Mouse (Mus musculus) left cerebral cortex, postnatal 10 days (tissue): Measurements from ENCODE around the gene Rhou. TPM values are rescaled to one million over a fixed set of nuclear protein-coding genes. Genes with fewer than 3 reads are reported as not detected.

Source experiments
- DNase-seq, 2 experiments: peaks; one replicate each; pipeline ENCODE4 v3.0.0; 2021 to 2022; ENCODE audit warnings: low spot score in 2 of 2, mixed read lengths in 1 of 2; ENCODE audit errors: extremely low spot score in 1 of 2
- intact Hi-C: fragments of 180-260 bp; cut with DNase I; formaldehyde crosslinking; loops from one replicate; pipeline ENCODE4 v1.15.1; 2025
- total RNA-seq, 2 experiments: library from RNA; stranded (reverse); gene quantifications; 2 replicates each; pipeline ENCODE4 v1.2.3; 2021

Gene Rhou
- total RNA-seq, 2 experiments from 2014 or later = 55.4 to 56.1 TPM

GRCm38 (mm10) chr8:123645229-123645628 lies 8.5 kb upstream of the Rhou start:
- no peak for DNase-seq
- intact Hi-C loops = no loop called here

- intact Hi-C loops = no loop called here
- no peak for DNase-seq
These were observed 5.2 kb upstream of the Rhou start for GRCm38 (mm10) chr8:123648245-123649170.

- no peak for DNase-seq
- intact Hi-C loops = no loop called here
These were observed 4.2 kb upstream of the Rhou start for GRCm38 (mm10) chr8:123649483-123649882.

- DNase-seq = no peak
- intact Hi-C loops = loop anchor here (2.0 to 5.0 kb wide), 3 partner anchors 76 to 133 kb away; no protein-coding TSS in a partner anchor
These were observed 2.2 kb upstream of the Rhou start for GRCm38 (mm10) chr8:123651390-123652098.

GRCm38 (mm10) chr8:123652641-123653040 lies 1.1 kb upstream of the Rhou start:
- DNase-seq = no peak
- intact Hi-C loops = loop anchor here (2.0 to 5.0 kb wide), 3 partner anchors 75 to 132 kb away; no protein-coding TSS in a partner anchor

GRCm38 (mm10) chr8:123653994-123654569 lies 353 bp downstream of the Rhou start:
- intact Hi-C loops = loop anchor here (2.0 to 5.0 kb wide), 3 partner anchors 73 to 131 kb away; no protein-coding TSS in a partner anchor
- DNase-seq = peak in 1 of 2 experiments; percentile 64

GRCm38 (mm10) chr8:123654763-123655162 lies 1.0 kb downstream of the Rhou start:
- intact Hi-C loops = loop anchor here (5.0 kb wide), 2 partner anchors 73 to 113 kb away; no protein-coding TSS in a partner anchor
- DNase-seq = no peak

- intact Hi-C loops = no loop called here
- no peak for DNase-seq
These were observed 1.6 kb downstream of the Rhou start for GRCm38 (mm10) chr8:123655351-123655779.

- no peak for DNase-seq
- intact Hi-C loops = no loop called here
These were observed 4.1 kb downstream of the Rhou start for GRCm38 (mm10) chr8:123657826-123658225.

- intact Hi-C loops = no loop called here
- DNase-seq = no peak
These were observed 5.8 kb downstream of the Rhou start for GRCm38 (mm10) chr8:123659469-123660057.

- no peak for DNase-seq
- intact Hi-C loops = no loop called here
These were observed 7.8 kb downstream of the Rhou start for GRCm38 (mm10) chr8:123661515-123661914.

GRCm38 (mm10) chr8:123665580-123665979 lies 11.9 kb downstream of the Rhou start:
- intact Hi-C loops = no loop called here
- no peak for DNase-seq

GRCm38 (mm10) chr8:123666832-123667231 lies 13.1 kb downstream of the Rhou start:
- DNase-seq = no peak
- intact Hi-C loops = no loop called here

- intact Hi-C loops = no loop called here
- DNase-seq = no peak
These were observed 15.0 kb downstream of the Rhou start for GRCm38 (mm10) chr8:123668681-123669080.

GRCm38 (mm10) chr8:123670766-123671165 lies 17.0 kb downstream of the Rhou start:
- DNase-seq = no peak
- intact Hi-C loops = no loop called here

- DNase-seq = no peak
- intact Hi-C loops = no loop called here
These were observed 17.7 kb downstream of the Rhou start for GRCm38 (mm10) chr8:123671454-123671853.

- no peak for DNase-seq
- intact Hi-C loops = no loop called here
These were observed 18.9 kb downstream of the Rhou start for GRCm38 (mm10) chr8:123672648-123673047.

- DNase-seq = no peak
- intact Hi-C loops = no loop called here
These were observed 21.9 kb downstream of the Rhou start for GRCm38 (mm10) chr8:123675611-123676010.

GRCm38 (mm10) chr8:123678390-123678789 lies 24.7 kb downstream of the Rhou start:
- DNase-seq = no peak
- intact Hi-C loops = no loop called here
